Mouse (Mus musculus): ENCODE measurements around the gene Olfr220.

- TF ChIP-seq EP300 (IDR thresholded peaks at IDR 0.05; ENCODE audit: low read depth) (no peak), CTCF (IDR thresholded peaks at IDR 0.05; ENCODE audit: low read depth) (no peak)
Observed at GRCm38 (mm10) chr1:174441782-174442181, at the start of gene Olfr220.
